Mouse (Mus musculus) stomach, embryonic 15.5 days (tissue): ENCODE measurements around the gene Tmem235. TPM values are rescaled to one million over a fixed set of nuclear protein-coding genes. Genes with fewer than 3 reads are reported as not detected.

ENCODE experiments used
- ATAC-seq: fragments of 200-750 bp; cut with Nextera tagmentation; 2 replicates; pipeline ENCODE4 v1.8.0; 2017; ENCODE audit warnings: low read depth, moderate number of reproducible peaks, moderate TSS enrichment; ENCODE audit not compliant: insufficient read depth, low FRiP score
- H3K27ac ChIP-seq: fragments of 300-500 bp; sonication (generic); 2 replicates; pipeline ENCODE4 v1.5.1; 2015; ENCODE audit warnings: mild to moderate bottlenecking, inconsistent platforms
- H3K27me3 ChIP-seq: fragments of 300-500 bp; sonication (generic); replicated peaks from 2 replicates; pipeline ENCODE4 v1.6.1; 2015; ENCODE audit warnings: inconsistent platforms
- H3K36me3 ChIP-seq: fragments of 300-500 bp; sonication (generic); 2 replicates; pipeline ENCODE4 v1.6.1; 2015; ENCODE audit warnings: inconsistent platforms
- H3K4me1 ChIP-seq: fragments of 300-500 bp; sonication (generic); 2 replicates; pipeline ENCODE4 v1.6.1; 2015; ENCODE audit warnings: inconsistent platforms
- H3K4me2 ChIP-seq: fragments of 300-500 bp; sonication (generic); 2 replicates; pipeline ENCODE4 v1.6.1; 2015; ENCODE audit warnings: mild to moderate bottlenecking, inconsistent platforms
- H3K4me3 ChIP-seq: fragments of 300-500 bp; sonication (generic); replicated peaks from 2 replicates; pipeline ENCODE4 v1.5.1; 2015; ENCODE audit warnings: inconsistent platforms
- H3K9ac ChIP-seq: fragments of 300-500 bp; sonication (generic); 2 replicates; pipeline ENCODE4 v1.6.1; 2015; ENCODE audit warnings: inconsistent platforms
- H3K9me3 ChIP-seq: fragments of 300-500 bp; sonication (generic); 2 replicates; pipeline ENCODE4 v1.6.1; 2016; ENCODE audit warnings: inconsistent platforms
- WGBS: fragments of 180-500 bp; shearing (Covaris S2); methylation state at CpG from one replicate; pipeline ENCODE4 v1.1.7; 2015; 5-methylcytosine and 5-hydroxymethylcytosine counted together
- polyA plus RNA-seq: library from polyadenylated mRNA; unstranded; fragments of >200 nt; fragmentation: Nextera tagmentation; extraction: Ambion mirVana; gene quantifications from 2 replicates; pipeline ENCODE4 v1.2.1, GENCODE M21; 2015

The Tmem235 gene
- polyA plus RNA-seq, 1 experiment from 2014 or later = not detected

- Histone ChIP-seq H3K4me1 (peaks cover 27% of the 10 kb centered on the region), H3K27me3 (no peaks in the 10 kb centered on the region), H3K27ac (no peak overlapping the region), H3K36me3 (no peaks in the 10 kb centered on the region), H3K9ac (no peak overlapping the region), H3K4me2 (no peak overlapping the region), H3K4me3 (no peak overlapping the region), H3K9me3 (no peaks in the 10 kb centered on the region)
- ATAC-seq = no peak
- WGBS = 85% methylated on average over 8 of the region's 8 CpGs
Measured at GRCm38 (mm10) chr11:117834086-117834485, 26.5 kb upstream of the Tmem235 start.

GRCm38 (mm10) chr11:117836306-117836705 is 24.2 kb upstream of the Tmem235 start:
- Histone ChIP-seq H3K4me2 (peak overlapping the region; percentile 28), H3K27ac (no peak overlapping the region), H3K27me3 (no peaks in the 10 kb centered on the region), H3K36me3 (no peaks in the 10 kb centered on the region), H3K4me1 (peaks cover 10% of the 10 kb centered on the region), H3K9ac (no peak overlapping the region), H3K4me3 (no peak overlapping the region), H3K9me3 (no peaks in the 10 kb centered on the region)
- 33% methylated on average over 13 of the region's 13 CpGs for WGBS
- no peak for ATAC-seq

GRCm38 (mm10) chr11:117838572-117838971 is 22.0 kb upstream of the Tmem235 start:
- Histone ChIP-seq H3K9ac (no peak overlapping the region), H3K9me3 (no peaks in the 10 kb centered on the region), H3K4me2 (no peak overlapping the region), H3K36me3 (no peaks in the 10 kb centered on the region), H3K4me3 (no peak overlapping the region), H3K27me3 (no peaks in the 10 kb centered on the region), H3K27ac (peak overlapping the region; percentile 79), H3K4me1 (0 out of 2 replicates have a peak, but pooled peaks cover 3% of the 10 kb centered on the region)
- ATAC-seq = peak; percentile 95
- 43% methylated on average over 2 of the region's 2 CpGs for WGBS

GRCm38 (mm10) chr11:117839021-117839420 is 21.5 kb upstream of the Tmem235 start:
- Histone ChIP-seq H3K9ac (no peak overlapping the region), H3K9me3 (no peaks in the 10 kb centered on the region), H3K4me1 (0 out of 2 replicates have a peak, but pooled peaks cover 3% of the 10 kb centered on the region), H3K36me3 (no peaks in the 10 kb centered on the region), H3K27me3 (no peaks in the 10 kb centered on the region), H3K4me2 (no peak overlapping the region), H3K4me3 (no peak overlapping the region), H3K27ac (peak overlapping the region; percentile 79)
- 76% methylated on average over 1 of the region's 1 CpGs for WGBS
- ATAC-seq = no peak

- H3K27ac ChIP-seq = no peak overlapping the region
- no peak overlapping the region for H3K4me3 ChIP-seq
- H3K4me1 ChIP-seq = 0 out of 2 replicates have a peak, but pooled peaks cover 3% of the 10 kb centered on the region
- no peaks in the 10 kb centered on the region for H3K9me3 ChIP-seq
- no peaks in the 10 kb centered on the region for H3K36me3 ChIP-seq
- no peak overlapping the region for H3K4me2 ChIP-seq
- H3K9ac ChIP-seq = no peak overlapping the region
- no peak for ATAC-seq
- WGBS = 44% methylated on average over 1 of the region's 1 CpGs
- H3K27me3 ChIP-seq = no peaks in the 10 kb centered on the region
Measured at GRCm38 (mm10) chr11:117840910-117841309, 19.6 kb upstream of the Tmem235 start.

GRCm38 (mm10) chr11:117843434-117843833 is 17.1 kb upstream of the Tmem235 start:
- H3K4me2 ChIP-seq = no peak overlapping the region
- H3K9me3 ChIP-seq = no peaks in the 10 kb centered on the region
- peaks cover 17% of the 10 kb centered on the region for H3K4me1 ChIP-seq
- H3K9ac ChIP-seq = no peak overlapping the region
- no peak overlapping the region for H3K4me3 ChIP-seq
- no peaks in the 10 kb centered on the region for H3K36me3 ChIP-seq
- ATAC-seq = no peak
- no peaks in the 10 kb centered on the region for H3K27me3 ChIP-seq
- WGBS = 80% methylated on average over 2 of the region's 2 CpGs
- no peak overlapping the region for H3K27ac ChIP-seq

- no peak for ATAC-seq
- H3K4me2 ChIP-seq = no peak overlapping the region
- WGBS = 54% methylated on average over 2 of the region's 2 CpGs
- no peak overlapping the region for H3K27ac ChIP-seq
- H3K27me3 ChIP-seq = no peaks in the 10 kb centered on the region
- H3K9me3 ChIP-seq = no peaks in the 10 kb centered on the region
- H3K4me3 ChIP-seq = no peak overlapping the region
- no peaks in the 10 kb centered on the region for H3K36me3 ChIP-seq
- no peak overlapping the region for H3K9ac ChIP-seq
- H3K4me1 ChIP-seq = peaks cover 21% of the 10 kb centered on the region
Measured at GRCm38 (mm10) chr11:117844997-117845396, 15.6 kb upstream of the Tmem235 start.

- H3K27me3 ChIP-seq = no peaks in the 10 kb centered on the region
- no peak overlapping the region for H3K27ac ChIP-seq
- H3K4me1 ChIP-seq = peaks cover 27% of the 10 kb centered on the region
- no peak for ATAC-seq
- H3K36me3 ChIP-seq = no peaks in the 10 kb centered on the region
- H3K9me3 ChIP-seq = no peaks in the 10 kb centered on the region
- 77% methylated on average over 2 of the region's 2 CpGs for WGBS
- no peak overlapping the region for H3K4me3 ChIP-seq
- no peak overlapping the region for H3K4me2 ChIP-seq
- H3K9ac ChIP-seq = no peak overlapping the region
Measured at GRCm38 (mm10) chr11:117845651-117846050, 14.9 kb upstream of the Tmem235 start.

GRCm38 (mm10) chr11:117846640-117847039 is 13.9 kb upstream of the Tmem235 start:
- Histone ChIP-seq H3K9ac (no peak overlapping the region), H3K27ac (no peak overlapping the region), H3K4me1 (peaks cover 32% of the 10 kb centered on the region), H3K9me3 (no peaks in the 10 kb centered on the region), H3K4me2 (no peak overlapping the region), H3K36me3 (0 out of 2 replicates have a peak, but pooled peaks cover 2% of the 10 kb centered on the region), H3K27me3 (no peaks in the 10 kb centered on the region), H3K4me3 (no peak overlapping the region)
- ATAC-seq = 0 out of 2 replicates have a peak, but pooled peaks have one; percentile 4
- WGBS = 43% methylated on average over 5 of the region's 5 CpGs

GRCm38 (mm10) chr11:117847593-117848215 is 12.8 kb upstream of the Tmem235 start:
- H3K27ac ChIP-seq = peak overlapping the region; percentile 99
- peak overlapping the region; percentile 89 for H3K4me2 ChIP-seq
- H3K4me1 ChIP-seq = peaks cover 32% of the 10 kb centered on the region
- H3K9ac ChIP-seq = peak overlapping the region; percentile 84; the same call in 1 of the 2 replicates
- peaks cover 10% of the 10 kb centered on the region for H3K36me3 ChIP-seq
- WGBS = 70% methylated on average over 7 of the region's 7 CpGs
- H3K27me3 ChIP-seq = no peaks in the 10 kb centered on the region
- ATAC-seq = no peak
- H3K9me3 ChIP-seq = no peaks in the 10 kb centered on the region
- peak overlapping the region; percentile 71 for H3K4me3 ChIP-seq

GRCm38 (mm10) chr11:117848271-117848984 is 12.1 kb upstream of the Tmem235 start:
- WGBS = 6% methylated on average over 19 of the region's 19 CpGs
- Histone ChIP-seq H3K27ac (peak overlapping the region; percentile 99), H3K9me3 (no peaks in the 10 kb centered on the region), H3K4me2 (peak overlapping the region; percentile 89), H3K9ac (peak overlapping the region; percentile 84), H3K27me3 (no peaks in the 10 kb centered on the region), H3K36me3 (peaks cover 16% of the 10 kb centered on the region), H3K4me3 (peak overlapping the region; percentile 71), H3K4me1 (peaks cover 32% of the 10 kb centered on the region)
- peak; percentile 65 for ATAC-seq

GRCm38 (mm10) chr11:117848985-117849671 is 11.4 kb upstream of the Tmem235 start, which contains the start of gene Birc5:
Gene Birc5, plus strand, starts transcription at chr11:117849251.
- Histone ChIP-seq H3K4me1 (peaks cover 32% of the 10 kb centered on the region), H3K27me3 (no peaks in the 10 kb centered on the region), H3K9me3 (no peaks in the 10 kb centered on the region), H3K27ac (peak within 1 kb of the TSS; percentile 99), H3K9ac (peak within 1 kb of the TSS; percentile 84), H3K36me3 (peaks cover 22% of the 10 kb centered on the region), H3K4me2 (peak within 1 kb of the TSS; percentile 89), H3K4me3 (peak within 1 kb of the TSS; percentile 71)
- peak; percentile 95 for ATAC-seq
- WGBS = under 1% methylated on average over 51 of the region's 51 CpGs
